Mouse (Mus musculus) lung, adult 2 months (tissue): Measurements from ENCODE around the gene Eddm3b.

Source experiments
- CTCF ChIP-seq: fragments of 200-500 bp; IDR thresholded peaks from 2 replicates; pipeline ENCODE4 v1.5.1; 2011; ENCODE audit warnings: mild to moderate bottlenecking, low read length, control low read depth; ENCODE audit not compliant: insufficient read depth
- POLR2A ChIP-seq: fragments of 200-500 bp; IDR thresholded peaks from 2 replicates; pipeline ENCODE4 v1.6.1; 2011; ENCODE audit warnings: low read depth, mild to moderate bottlenecking, control low read depth, low read length, borderline replicate concordance; ENCODE audit errors: extremely low read depth

GRCm38 (mm10) chr14:51074335-51074734 lies 39.9 kb upstream of the Eddm3b start, which contains the start of gene Olfr750:
- TF ChIP-seq CTCF (no peak), POLR2A (no peak)
